Mouse (Mus musculus) adrenal gland, postnatal 10 days (tissue): ENCODE results near the gene Cap2. TPM values are rescaled to one million over a fixed set of nuclear protein-coding genes. Genes with fewer than 3 reads are reported as not detected.

Experiments
- DNase-seq: peaks from one replicate; pipeline ENCODE4 v3.0.0; 2021; ENCODE audit warnings: mixed read lengths
- long read RNA-seq, 2 experiments: library from polyadenylated mRNA; stranded (forward); transcript quantifications; one replicate each; pipeline ENCODE4 v2.0.0; 2021
- total RNA-seq, 2 experiments: library from RNA; stranded (reverse); gene quantifications; 2 replicates each; pipeline ENCODE4 v1.2.3; 2021

Cap2 gene
- total RNA-seq = 10 to 100 TPM in 1 of 2 experiments, 1 to 10 TPM in 1; 5.5 to 16.8 TPM
- long read RNA-seq, experiment 1, partial matches to known transcripts = 0 of 4 reads
- long read RNA-seq, experiment 1, other reads (novel, unspliced or antisense) = 2 of 4 reads
- long read RNA-seq, experiment 2, partial matches to known transcripts = 0 of 2 reads
- long read RNA-seq, experiment 2, other reads (novel, unspliced or antisense) = 0 of 2 reads

GRCm38 (mm10) chr13:46501800-46502389 lies at the start of gene Cap2:
Gene Cap2, plus strand, starts transcription at chr13:46501848.
- DNase-seq = peak; percentile 68

DNA sequence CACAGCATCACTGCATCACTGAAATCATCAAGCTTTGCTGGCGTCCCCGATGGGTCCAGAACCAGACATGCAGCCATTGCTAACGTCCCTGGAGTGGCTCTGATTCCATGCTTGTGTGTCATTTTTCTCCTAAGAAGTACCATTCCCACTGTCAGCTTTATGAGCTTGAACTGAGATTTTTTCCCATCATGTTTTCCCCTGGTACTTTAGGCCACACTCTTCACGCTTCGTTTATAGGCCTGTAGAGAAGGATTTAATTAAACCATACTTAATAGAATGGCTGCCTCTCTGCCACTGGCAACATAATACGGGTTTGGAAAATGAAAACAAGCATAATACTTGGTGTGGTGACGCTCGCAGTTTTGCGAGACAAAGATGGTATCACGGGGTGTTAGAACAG lies 42.1 kb upstream of the Cap2 start:
- no peak for DNase-seq

DNA sequence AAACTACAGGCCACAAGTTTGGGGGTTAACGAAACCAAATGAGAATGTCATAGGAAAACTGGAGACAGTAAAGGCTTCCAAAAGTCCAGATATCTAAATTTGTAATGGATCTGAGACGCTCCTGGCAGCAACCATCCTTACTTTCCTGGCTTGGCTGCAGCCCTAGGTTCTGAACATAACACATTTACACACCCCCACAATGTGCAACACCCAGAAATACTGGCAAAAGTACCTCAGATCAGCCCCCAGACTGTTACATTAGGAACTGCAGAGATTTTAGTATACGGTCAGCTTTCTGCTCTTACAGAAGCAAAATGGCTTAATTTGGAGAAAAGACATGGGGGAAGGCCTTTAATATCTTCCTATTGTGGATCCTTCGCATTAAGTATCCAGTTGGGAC lies 39.4 kb upstream of the Cap2 start:
- DNase-seq = no peak

- DNase-seq = no peak
Observed at GRCm38 (mm10) chr13:46463764-46464163, 37.9 kb upstream of the Cap2 start.

GRCm38 (mm10) chr13:46468251-46468650 lies 33.4 kb upstream of the Cap2 start:
- no peak for DNase-seq

DNA sequence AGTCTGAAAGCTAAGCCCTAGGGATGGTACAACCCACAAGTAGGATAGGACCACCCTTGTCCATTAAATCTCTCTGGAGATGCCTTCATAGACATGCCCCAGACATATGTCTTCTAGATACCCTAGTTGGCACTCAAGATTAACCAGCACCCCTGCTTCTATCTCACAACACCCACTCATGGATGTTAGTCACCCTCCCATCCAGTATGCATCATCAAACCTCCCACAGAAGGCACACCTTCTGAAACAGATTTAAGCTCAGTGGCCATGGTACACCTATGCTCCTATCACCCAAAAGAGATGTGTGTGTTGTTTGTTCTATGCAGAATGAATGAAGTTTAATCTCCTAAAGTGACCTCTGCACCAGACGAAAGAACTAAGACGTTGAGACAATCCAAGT lies 32.1 kb upstream of the Cap2 start:
- no peak for DNase-seq

- no peak for DNase-seq
Observed at GRCm38 (mm10) chr13:46481271-46481670, 20.4 kb upstream of the Cap2 start.

- no peak for DNase-seq
Observed at GRCm38 (mm10) chr13:46485605-46486004, 16.0 kb upstream of the Cap2 start.

DNA sequence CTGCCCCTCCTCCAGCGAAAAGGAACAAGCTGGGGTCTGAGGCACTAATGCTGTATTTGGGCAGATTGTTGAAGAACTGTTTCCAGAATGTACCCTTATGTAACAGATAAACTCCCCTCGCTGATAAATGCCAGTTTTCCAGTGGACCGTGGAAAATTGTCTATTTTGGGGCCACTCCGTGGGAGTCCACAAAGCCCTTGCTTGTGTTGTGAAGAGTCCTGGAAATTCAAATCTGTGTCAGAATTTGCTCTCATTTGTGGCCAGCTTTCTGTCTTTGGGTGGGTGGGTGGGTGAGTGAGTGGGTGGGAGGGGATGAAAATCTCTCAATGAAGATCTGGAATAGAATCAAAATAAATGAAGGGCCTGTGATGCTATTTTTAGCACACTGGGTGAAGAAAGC lies 13.5 kb upstream of the Cap2 start:
- DNase-seq = no peak

DNA sequence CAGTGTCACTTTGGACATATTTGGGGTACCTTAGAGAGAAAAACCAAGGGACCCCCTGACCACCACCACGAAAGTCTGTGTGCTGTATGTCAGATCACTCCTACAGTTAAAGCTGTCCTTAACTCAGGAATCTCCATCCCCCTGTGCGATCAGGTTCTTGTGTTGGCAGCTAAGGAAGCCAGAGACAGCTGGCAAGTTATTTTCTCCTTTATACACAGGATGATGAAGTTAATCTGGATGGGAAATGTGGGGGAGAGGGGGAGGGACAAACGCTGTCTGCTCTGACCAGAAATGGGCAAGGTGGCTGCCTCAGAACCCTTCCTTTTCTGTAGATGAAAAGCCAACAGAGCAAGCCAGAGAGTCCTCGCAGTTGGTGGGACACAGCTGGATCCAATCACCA lies 11.0 kb upstream of the Cap2 start:
- no peak for DNase-seq

DNA sequence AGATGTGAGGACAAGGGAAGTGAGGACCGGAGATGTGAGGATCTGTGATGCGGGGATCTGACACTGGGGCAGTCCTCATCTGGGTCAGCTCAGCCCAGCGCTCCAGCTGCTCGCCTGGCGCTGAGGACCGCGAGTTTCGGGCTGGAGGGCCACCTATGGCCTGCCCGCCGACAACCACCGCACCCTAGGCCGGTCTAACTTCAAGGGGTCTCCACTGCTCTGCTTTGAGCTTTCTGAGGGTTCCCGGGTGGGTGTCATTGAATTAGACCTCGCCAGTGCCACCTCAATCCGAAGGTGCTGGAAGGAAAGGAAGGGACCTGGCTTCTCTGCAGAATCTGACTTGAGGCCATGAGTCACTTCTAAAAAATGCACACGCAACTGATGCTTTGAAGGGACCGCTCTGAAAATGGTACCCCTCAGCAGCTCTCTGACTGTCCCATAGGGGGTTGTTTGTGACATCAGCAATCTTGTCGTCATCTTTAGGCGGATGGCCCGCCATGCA lies 793 bp downstream of the Cap2 start:
- peak; percentile 27 for DNase-seq

- DNase-seq = no peak
Observed at GRCm38 (mm10) chr13:46507944-46508343, 6.3 kb downstream of the Cap2 start.

DNA sequence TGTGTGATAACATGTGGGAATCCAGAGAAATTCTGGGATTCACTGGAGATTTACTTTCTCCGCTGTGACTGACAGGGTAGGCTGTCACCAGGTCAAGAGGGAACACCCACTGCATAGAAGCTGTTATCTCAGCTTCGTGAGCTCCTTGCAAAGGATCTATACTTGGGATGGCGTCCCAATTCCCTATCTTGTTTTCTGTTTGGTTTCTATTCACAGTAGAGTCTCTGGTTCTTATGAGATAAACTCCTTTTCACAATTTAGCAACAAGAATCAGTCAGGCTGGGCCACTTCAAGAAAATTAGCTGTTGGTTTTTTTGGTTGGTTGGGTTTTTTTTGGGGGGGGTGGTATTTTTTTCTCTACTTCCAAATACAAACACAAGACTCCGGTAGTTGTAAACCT lies 7.2 kb downstream of the Cap2 start:
- DNase-seq = no peak

DNA sequence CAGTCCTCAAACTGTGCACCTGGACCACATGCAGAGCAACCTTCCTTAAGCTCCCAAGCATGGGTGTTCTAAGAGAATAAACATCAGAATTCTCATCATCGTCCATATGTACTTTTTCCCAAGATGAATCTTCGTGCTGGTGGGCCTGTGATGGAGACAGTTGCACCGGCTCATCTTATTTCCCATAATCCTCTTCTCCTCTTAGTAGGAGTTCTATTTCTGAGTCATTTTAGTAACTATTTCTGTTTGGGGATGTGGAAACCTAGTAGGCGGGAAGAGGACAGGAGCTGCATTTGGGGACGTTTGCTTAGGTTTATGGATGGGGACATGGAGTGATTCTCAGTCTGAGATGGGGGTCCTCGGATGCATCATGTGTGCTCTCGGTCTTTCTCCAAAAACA lies 8.8 kb downstream of the Cap2 start:
- DNase-seq = no peak

DNA sequence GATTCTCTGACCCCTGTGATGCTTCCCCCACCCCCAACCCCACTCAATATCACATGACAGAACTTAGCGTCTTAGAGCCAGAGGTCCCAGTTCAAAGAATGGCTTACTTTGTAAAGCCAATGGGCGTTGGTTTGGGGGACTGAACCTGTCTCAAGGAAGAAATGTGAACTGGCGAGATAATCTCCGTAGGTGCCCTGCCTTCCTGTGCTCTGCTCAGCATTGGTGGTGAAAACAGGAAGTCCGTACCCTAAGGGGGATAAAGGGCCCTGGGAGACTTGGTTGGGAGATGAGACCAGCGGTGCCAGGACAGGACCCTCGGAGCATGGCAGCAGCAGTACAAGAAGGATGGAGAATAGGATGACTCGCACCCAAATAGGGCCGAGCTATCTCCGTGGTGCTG lies 12.8 kb downstream of the Cap2 start:
- DNase-seq = no peak

- no peak for DNase-seq
Observed at GRCm38 (mm10) chr13:46515120-46515523, 13.5 kb downstream of the Cap2 start.

GRCm38 (mm10) chr13:46515524-46515923 lies 13.9 kb downstream of the Cap2 start:
- DNase-seq = no peak

GRCm38 (mm10) chr13:46516183-46516582 lies 14.5 kb downstream of the Cap2 start:
- DNase-seq = no peak

GRCm38 (mm10) chr13:46517211-46517685 lies 15.6 kb downstream of the Cap2 start:
- no peak for DNase-seq

DNA sequence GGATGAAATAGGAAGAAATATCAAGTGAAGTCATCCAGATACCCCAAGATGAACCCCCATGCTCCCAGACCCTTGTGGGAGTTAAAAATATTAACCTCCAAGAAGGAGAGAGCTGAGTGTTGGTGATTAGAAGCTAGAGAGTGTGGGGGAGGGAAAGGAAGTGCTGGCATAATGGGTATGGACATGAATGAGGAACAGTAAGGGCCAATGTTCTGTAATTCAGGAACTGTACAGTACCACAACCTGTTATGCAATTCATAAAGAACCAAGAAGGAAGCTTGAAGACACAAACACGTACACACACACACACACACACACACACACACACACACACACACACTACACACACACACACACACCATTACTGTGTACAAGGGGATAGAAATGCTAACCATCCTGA lies 19.8 kb downstream of the Cap2 start:
- DNase-seq = no peak

GRCm38 (mm10) chr13:46522798-46523197 lies 21.1 kb downstream of the Cap2 start:
- DNase-seq = no peak

DNA sequence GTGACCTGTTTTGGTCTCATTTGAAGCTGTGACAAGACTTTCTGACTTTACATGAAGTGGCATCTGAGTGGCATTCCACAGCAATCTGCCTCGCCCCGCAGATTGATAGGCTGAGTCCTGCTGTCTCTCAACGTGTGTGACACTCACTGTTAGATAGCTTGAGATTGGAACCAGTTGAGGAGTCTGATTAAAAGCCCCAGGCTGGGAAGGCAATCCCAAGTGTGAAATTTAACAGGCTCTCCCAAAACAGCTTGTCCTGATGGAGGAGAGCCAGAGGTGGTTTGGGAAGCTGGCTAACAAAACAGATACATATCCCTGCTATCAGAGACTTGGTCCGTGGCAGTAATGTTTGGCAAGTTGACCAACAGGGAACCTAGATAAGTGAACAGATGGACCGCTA lies 21.6 kb downstream of the Cap2 start:
- DNase-seq = no peak

GRCm38 (mm10) chr13:46523712-46524111 lies 22.1 kb downstream of the Cap2 start:
- DNase-seq = no peak
